Mouse (Mus musculus): ENCODE data around the gene Zswim5.
"Not testable (repeated sequence)": the region's sequence is repeated elsewhere in the genome, so short reads cannot be mapped to it uniquely, and the experiment has no call there.

Zswim5 gene

GRCm38 (mm10) chr4:116876995-116877728 is at the start of gene Zswim5:
Gene Zswim5, plus strand, starts transcription at chr4:116877376.
- DNase-seq = peak; percentile 67

DNA sequence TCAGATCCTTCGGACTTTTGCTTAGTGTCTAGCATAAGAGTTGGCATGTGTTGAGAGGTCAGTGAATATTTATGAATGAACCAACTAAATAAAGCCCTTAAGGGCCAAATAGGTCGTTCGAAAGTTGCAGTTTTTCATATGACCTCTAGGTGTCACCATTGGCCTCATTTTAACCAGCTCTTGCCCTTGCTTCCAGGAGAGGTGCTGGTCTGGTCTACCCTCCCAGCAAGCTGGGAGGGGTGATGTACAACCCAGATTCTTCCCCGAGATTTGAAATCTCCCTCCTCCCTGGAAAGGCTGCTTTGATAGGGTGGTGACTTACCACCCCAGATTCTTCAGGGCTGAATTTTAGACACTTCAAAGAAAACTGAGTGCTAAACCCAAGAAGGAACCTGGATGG is 49.4 kb upstream of the Zswim5 start:
- DNase-seq = no peak

GRCm38 (mm10) chr4:116829364-116830069 is 47.7 kb upstream of the Zswim5 start:
- DNase-seq = no peak

- DNase-seq = no peak
Measured at GRCm38 (mm10) chr4:116830070-116830368, 47.2 kb upstream of the Zswim5 start.

- DNase-seq = no peak
Measured at GRCm38 (mm10) chr4:116838999-116839398, 38.2 kb upstream of the Zswim5 start.

GRCm38 (mm10) chr4:116840096-116840495 is 37.1 kb upstream of the Zswim5 start:
- not testable (repeated sequence) for DNase-seq

DNA sequence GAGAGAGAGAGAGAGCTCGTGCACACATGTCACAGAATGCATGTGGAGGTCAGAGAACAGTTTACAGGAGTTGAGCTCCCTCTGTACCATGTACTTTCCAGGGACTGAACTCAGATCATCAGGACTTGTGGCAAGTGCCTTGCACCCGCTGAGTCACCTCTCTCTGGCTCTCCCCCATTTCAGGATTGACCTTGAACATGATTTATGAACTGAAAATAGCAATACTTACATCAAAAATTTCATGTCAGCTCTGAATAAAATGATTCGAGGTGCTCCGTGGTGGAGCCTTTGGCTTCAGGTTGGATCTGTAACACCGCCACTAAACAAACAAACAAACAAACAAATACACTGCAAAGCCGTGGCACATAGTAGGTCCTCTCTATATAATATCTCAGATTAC is 36.3 kb upstream of the Zswim5 start:
- DNase-seq = no peak

DNA sequence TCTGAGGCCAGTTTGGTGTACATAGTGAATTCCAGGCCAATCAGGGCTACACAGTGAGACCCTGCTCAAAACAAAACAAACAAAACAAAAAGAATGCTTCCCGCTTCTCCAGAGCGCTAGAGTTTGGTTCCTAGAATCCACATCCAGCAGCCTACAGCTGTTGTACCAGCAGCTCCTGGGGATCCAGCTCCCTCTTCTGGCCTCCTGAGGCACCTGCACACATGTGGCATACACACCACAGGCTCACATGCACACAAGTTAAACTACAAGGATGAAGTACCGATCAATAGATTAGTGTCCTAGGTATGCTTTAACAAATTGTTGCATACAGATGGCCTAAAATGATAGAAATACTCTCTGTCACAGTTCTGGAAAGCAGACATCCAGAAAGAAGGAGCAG is 32.9 kb upstream of the Zswim5 start:
- no peak for DNase-seq

GRCm38 (mm10) chr4:116849901-116850300 is 27.3 kb upstream of the Zswim5 start:
- no peak for DNase-seq

DNA sequence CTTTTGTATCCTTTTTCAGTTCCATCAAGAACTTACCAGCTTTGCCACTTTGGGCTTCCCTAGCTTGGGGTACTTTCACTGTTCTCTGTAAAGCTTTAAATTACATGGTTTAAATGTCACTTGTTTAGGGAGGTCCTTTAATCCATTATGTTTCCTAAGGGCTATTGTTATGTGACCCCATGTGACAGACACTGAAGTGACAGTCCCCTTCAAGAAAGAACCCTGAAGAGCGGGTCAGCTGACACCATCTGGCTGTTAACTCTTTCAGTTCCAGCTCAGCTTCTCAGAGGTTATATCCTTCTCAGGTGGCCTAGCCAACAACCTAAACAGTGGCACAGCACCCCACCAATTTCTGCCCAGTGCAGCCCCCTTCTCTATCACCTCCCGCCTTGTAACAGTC is 22.9 kb upstream of the Zswim5 start:
- no peak for DNase-seq

DNA sequence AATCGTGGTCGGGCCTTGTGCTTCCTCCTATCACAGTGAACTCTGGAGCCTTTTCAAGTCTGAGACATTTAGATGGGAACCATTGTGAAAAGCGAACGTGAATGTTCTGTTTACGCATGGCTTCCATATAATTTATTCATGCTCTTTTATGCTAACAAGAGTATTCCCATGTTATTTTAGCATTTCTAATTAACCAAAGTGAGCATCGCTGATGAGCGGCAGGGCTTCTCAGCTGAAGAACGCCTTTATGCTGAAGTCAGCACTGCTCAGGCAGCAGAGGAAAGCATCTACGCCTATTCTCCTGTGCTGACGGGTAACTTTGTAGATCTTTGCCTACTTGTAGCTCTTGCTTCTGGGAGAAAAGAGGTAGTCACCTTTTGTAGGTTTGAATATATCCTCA is 20.0 kb upstream of the Zswim5 start:
- no peak for DNase-seq

- DNase-seq = no peak
Measured at GRCm38 (mm10) chr4:116859711-116860110, 17.5 kb upstream of the Zswim5 start.

- DNase-seq = no peak
Measured at GRCm38 (mm10) chr4:116862023-116862422, 15.2 kb upstream of the Zswim5 start.

DNA sequence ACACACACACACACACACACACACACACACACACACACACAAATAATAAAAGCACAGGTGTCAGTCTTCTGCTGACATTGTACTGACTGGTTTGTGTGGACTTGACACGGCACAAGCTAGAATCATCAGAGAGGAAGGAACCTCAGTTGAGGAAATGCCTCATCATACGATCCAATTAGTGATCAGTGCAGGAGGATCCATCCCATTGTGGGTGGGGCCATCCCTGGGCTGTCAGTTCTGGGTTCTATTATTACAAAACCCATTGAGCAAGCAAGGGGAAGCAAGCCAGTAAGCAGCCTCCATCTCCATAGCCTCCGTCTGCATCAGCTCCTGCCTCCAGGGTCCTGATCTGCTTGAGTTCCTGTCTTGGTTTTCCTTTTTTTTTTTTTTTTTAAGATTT is 7.3 kb upstream of the Zswim5 start:
- no peak for DNase-seq

GRCm38 (mm10) chr4:116874595-116874994 is 2.6 kb upstream of the Zswim5 start:
- DNase-seq = no peak

GRCm38 (mm10) chr4:116876630-116876994 is 564 bp upstream of the Zswim5 start:
- DNase-seq = peak; percentile 35

DNA sequence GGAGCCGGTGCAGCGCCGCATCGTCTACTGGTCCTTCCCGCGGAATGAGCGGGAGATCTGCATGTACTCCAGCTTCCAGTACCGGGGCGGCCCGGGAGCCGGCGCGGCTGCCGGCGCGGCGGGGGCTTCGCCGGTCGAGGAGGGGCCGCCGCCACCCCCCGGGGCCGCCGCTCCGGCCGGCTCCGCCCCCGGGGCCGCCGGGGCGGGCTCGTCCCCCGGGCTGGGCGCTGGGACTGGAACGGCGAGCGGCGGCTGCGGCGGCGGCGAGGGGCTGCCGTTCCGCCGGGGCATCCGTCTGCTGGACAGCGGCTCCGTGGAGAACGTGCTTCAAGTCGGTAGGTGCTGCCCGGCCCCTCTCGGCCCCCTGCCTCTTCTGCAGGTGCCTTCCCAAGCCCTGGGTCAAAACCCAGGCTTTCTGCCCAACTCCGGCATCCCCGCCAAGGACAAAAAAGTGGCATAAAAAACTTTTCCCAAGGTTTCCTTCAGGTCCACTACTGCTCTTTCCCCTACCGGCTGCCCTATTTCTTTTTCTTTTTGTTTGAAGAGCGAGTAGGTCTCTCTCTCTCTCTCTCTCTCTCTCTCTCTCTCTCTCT is 649 bp downstream of the Zswim5 start:
- DNase-seq = peak; percentile 22

- DNase-seq = peak; percentile 9
Measured at GRCm38 (mm10) chr4:116878491-116878890, 1.3 kb downstream of the Zswim5 start.

- DNase-seq = no peak
Measured at GRCm38 (mm10) chr4:116882679-116883078, 5.5 kb downstream of the Zswim5 start.

- DNase-seq = no peak
Measured at GRCm38 (mm10) chr4:116894200-116895080, 17.3 kb downstream of the Zswim5 start.

- DNase-seq = no peak
Measured at GRCm38 (mm10) chr4:116910489-116911181, 33.5 kb downstream of the Zswim5 start.

DNA sequence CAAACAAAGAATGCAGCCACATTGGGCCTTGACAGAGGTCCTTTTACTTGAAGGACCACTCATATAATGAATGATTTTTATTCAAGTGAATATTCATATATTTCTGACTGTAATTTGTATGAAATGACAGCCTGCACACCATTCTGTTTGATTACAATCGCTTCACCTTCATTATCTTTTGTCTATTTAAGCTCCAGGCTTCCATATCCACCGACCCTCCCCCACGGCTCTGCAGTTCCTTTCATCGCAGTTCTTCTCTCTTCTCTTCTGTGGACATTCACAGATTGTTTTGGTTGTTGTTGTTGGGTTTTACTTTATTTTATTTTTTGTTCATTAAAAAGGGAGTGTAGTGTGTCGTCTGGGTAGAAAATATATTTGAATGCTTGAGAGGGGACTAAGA is 34.0 kb downstream of the Zswim5 start:
- no peak for DNase-seq

DNA sequence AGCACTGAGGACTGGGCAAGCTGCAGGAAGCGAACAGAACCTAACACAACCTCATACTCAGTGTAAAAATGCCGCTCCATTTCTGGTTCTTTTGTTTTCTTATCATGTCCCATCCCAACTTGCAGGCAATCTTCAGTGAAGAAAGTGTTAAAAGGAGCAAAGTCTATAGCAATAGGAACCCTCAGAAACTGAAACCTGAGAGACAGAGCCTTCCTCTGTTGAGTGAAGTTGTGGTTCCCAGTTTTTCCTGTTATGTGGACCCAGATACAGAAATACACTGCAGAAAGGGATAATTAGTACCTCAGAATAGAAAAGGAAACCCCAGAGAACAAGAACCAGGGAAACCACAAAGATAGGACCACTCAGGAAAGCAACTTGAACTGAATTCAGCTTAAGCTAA is 36.1 kb downstream of the Zswim5 start:
- no peak for DNase-seq

All from thymus, postnatal 4 days (tissue).